Mouse (Mus musculus) megakaryocyte, embryonic 14.5 days (primary cell): ENCODE measurements around the gene Insl3. TPM values are rescaled to one million over a fixed set of nuclear protein-coding genes. Genes with fewer than 3 reads are reported as not detected.

Experiments
- H3K27me3 ChIP-seq: replicated peaks from 2 replicates; pipeline ENCODE3; 2012; ENCODE audit warnings: inconsistent platforms
- H3K36me3 ChIP-seq: replicated peaks from 2 replicates; pipeline ENCODE3; 2012; ENCODE audit warnings: low read length, inconsistent platforms, mixed read lengths
- H3K4me1 ChIP-seq: 2 replicates; pipeline ENCODE4 v1.6.1; 2012; ENCODE audit warnings: inconsistent platforms
- H3K4me3 ChIP-seq: replicated peaks from 2 replicates; pipeline ENCODE3; 2012; ENCODE audit warnings: moderate library complexity, mild to moderate bottlenecking, inconsistent platforms
- H3K9me3 ChIP-seq: 2 replicates; pipeline ENCODE4 v1.6.1; 2012; ENCODE audit warnings: inconsistent platforms
- FLI1 ChIP-seq: IDR thresholded peaks from 2 replicates; pipeline ENCODE4 v1.6.1; 2012; ENCODE audit warnings: low read length, inconsistent platforms, mixed read lengths
- GATA1 ChIP-seq: IDR thresholded peaks from 3 replicates; pipeline ENCODE4 v1.6.1; 2012; ENCODE audit warnings: mixed read lengths, low read length, inconsistent platforms, borderline replicate concordance
- polyA plus RNA-seq: library from polyadenylated mRNA; stranded (reverse); fragments of >175 nt; gene quantifications from 2 replicates; pipeline ENCODE4 v1.2.3, GENCODE M21; 2012; ENCODE audit warnings: low replicate concordance; ENCODE audit not compliant: insufficient read depth

Insl3 gene
- polyA plus RNA-seq = 241 and 376 TPM in 2 replicates

DNA sequence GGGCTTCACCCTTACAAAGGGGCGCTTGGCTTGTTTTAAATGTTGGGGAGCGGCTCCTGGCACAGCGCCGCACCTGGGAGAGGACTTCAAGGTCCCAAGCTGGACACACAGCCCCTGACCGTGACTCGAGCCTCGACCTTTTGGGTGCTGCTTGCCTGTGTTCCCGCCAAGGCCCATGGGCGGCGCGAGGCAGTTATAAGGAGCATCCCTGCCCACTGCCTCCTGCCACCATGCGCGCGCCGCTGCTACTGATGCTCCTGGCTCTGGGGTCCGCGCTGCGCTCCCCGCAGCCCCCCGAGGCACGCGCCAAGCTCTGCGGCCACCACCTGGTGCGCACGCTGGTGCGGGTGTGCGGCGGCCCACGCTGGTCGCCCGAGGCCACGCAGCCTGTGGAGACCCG is at the start of gene Insl3:
Gene Insl3 (plus strand): TSS at position 187 of the 400 bp plus-strand sequence.
- Histone ChIP-seq H3K27me3 (peaks cover 20% of the 10 kb centered on the region), H3K4me3 (no peak within 1 kb of the TSS), H3K36me3 (peaks cover 69% of the 10 kb centered on the region), H3K9me3 (0 out of 2 replicates have a peak, but pooled peaks cover 3% of the 10 kb centered on the region), H3K4me1 (peaks cover 54% of the 10 kb centered on the region)
- TF ChIP-seq GATA1 (no peak), FLI1 (no peak)

DNA sequence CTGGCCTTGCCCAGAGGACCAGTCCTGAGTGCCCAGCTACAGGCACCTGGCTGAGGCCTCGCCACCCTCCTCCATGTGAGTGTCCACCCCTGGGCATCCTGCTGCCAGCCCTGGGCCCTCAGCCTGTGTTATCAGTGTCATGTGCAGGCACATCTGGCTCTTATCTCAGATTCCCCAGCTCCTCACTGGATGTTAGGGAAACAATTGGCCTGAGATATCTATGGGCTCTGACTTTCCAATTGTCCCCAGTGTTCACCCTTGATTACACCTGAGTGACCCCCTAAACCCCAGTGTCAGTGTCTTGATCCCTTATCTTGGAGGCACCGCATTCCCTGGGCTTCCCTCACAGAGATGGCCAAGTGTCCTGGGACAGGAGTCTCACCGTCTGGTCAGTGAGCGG is 49.7 kb upstream of the Insl3 start:
- no peak for TF ChIP-seq FLI1
- no peak for TF ChIP-seq GATA1
- no peak overlapping the region for H3K4me3 ChIP-seq
- no peaks in the 10 kb centered on the region for H3K9me3 ChIP-seq
- H3K4me1 ChIP-seq = peaks cover 61% of the 10 kb centered on the region
- H3K36me3 ChIP-seq = peaks cover 71% of the 10 kb centered on the region
- peaks cover 23% of the 10 kb centered on the region for H3K27me3 ChIP-seq

DNA sequence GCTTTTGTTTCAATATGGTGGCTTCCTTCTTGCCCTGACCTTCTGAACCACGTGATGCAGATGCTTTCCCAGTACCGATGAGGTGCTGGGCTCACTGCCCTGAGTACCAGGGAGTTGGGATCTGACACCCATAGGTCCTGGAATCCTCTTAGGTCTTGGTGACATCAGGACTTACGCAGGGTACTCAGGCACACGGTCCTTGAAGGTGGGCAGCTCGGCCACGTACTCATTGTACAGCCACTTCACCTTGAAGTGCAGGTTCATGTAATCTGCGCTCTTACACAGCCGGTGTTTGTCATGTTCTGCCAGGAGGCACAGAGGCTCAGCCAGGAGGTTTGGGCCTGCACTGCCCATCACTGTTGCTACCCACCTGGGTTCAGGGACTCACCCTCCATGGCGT is 43.5 kb upstream of the Insl3 start:
- H3K9me3 ChIP-seq = no peaks in the 10 kb centered on the region
- H3K4me3 ChIP-seq = no peak overlapping the region
- TF ChIP-seq FLI1 (no peak), GATA1 (no peak)
- peaks cover 93% of the 10 kb centered on the region for H3K36me3 ChIP-seq
- peaks cover 5% of the 10 kb centered on the region for H3K27me3 ChIP-seq
- H3K4me1 ChIP-seq = peaks cover 18% of the 10 kb centered on the region

DNA sequence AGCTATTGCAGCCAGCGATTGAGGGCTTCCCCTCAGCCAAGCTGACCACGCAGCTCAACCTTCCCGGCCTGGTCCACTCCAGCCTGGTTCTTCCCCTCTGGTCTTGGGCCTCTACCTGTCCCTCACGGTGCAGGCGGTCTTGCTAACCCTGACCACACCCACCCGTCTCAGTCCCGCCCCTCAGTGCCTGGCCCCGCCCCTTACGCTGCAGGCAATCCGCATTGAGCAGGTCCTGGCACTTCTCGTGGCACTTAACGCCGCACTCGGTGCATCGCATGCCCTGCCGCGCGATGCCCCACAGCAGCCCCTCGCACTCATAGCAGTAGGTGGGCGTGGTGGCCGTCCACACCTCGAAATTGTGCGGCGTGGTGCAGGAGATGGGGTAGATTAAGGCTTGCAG is 34.4 kb upstream of the Insl3 start:
- Histone ChIP-seq H3K9me3 (no peaks in the 10 kb centered on the region), H3K27me3 (peaks cover 40% of the 10 kb centered on the region), H3K36me3 (peaks cover 94% of the 10 kb centered on the region), H3K4me1 (peaks cover 32% of the 10 kb centered on the region), H3K4me3 (peak overlapping the region; percentile 64)
- no peak for TF ChIP-seq FLI1
- TF ChIP-seq GATA1 = no peak

DNA sequence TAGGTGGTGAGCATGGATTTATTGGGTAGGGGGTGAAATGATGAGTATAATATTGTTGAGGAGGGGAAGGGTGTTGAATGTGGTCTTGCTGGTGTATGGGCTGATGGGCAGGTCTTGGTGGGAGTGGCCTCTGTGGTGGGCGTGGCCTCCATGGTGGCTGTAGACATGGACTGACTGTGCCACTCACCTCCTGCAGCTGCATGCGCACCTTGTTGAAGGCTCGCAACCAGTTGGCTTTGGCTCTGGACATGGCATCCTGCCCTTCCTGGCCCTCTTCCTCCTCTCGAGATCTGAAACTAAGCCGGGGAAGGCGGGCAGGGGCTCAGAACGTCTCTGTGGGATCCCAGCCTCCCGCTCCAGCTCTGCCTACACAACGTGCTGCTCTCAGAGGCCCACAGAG is 31.2 kb upstream of the Insl3 start:
- Histone ChIP-seq H3K4me3 (peak overlapping the region; percentile 80), H3K4me1 (peaks cover 57% of the 10 kb centered on the region), H3K9me3 (no peaks in the 10 kb centered on the region), H3K36me3 (peaks cover 90% of the 10 kb centered on the region), H3K27me3 (peaks cover 37% of the 10 kb centered on the region)
- TF ChIP-seq FLI1 = no peak
- TF ChIP-seq GATA1 = no peak

DNA sequence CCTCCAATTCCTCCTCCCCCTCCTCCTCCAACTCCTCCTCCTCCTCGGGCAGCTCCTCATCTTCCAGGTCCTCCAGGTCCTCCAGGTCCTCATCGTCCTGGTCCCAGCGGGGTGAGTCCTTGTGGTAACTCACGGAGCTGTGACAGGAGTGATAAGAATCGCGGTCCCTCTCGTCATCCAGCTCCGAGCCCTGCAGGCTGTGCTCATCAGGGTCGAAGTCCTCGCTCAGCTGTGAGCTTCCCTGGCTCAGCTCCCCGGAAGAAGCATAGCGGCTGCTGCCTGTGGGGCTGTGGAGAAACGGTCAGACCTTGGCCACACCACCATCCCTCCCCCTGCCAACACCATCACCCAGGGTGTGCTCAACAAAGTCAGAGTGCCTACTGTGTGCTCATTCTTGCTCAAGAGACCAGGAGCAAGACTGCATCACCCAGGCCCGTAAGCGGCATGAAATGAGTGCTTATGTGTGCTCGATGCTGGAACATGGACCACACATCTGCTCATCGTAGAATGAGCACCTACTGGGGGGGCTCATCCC is 30.4 kb upstream of the Insl3 start:
- Histone ChIP-seq H3K27me3 (peaks cover 33% of the 10 kb centered on the region), H3K4me1 (peaks cover 62% of the 10 kb centered on the region), H3K36me3 (peaks cover 90% of the 10 kb centered on the region), H3K9me3 (no peaks in the 10 kb centered on the region), H3K4me3 (peak overlapping the region; percentile 80)
- no peak for TF ChIP-seq GATA1
- no peak for TF ChIP-seq FLI1

DNA sequence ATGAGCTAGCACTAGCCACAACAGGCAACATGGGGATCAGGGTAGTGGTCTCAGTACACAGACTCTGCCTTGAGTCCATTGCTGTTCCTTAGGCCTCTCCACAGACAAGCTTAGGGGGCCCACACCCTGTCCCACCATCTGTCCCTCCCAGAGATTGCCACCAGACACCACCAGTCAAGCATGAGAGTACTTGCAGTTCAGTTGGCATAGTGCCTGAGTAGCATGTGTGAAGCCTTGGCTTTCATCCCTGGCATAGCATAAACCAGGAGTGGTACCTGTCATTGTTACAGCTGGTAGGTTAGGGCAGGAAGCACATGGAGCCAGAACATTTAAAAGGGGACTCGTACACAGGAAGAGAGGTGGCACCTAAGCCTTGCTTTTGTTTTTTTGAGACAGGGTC is 29.3 kb upstream of the Insl3 start:
- peaks cover 23% of the 10 kb centered on the region for H3K27me3 ChIP-seq
- no peak for TF ChIP-seq GATA1
- TF ChIP-seq FLI1 = no peak

DNA sequence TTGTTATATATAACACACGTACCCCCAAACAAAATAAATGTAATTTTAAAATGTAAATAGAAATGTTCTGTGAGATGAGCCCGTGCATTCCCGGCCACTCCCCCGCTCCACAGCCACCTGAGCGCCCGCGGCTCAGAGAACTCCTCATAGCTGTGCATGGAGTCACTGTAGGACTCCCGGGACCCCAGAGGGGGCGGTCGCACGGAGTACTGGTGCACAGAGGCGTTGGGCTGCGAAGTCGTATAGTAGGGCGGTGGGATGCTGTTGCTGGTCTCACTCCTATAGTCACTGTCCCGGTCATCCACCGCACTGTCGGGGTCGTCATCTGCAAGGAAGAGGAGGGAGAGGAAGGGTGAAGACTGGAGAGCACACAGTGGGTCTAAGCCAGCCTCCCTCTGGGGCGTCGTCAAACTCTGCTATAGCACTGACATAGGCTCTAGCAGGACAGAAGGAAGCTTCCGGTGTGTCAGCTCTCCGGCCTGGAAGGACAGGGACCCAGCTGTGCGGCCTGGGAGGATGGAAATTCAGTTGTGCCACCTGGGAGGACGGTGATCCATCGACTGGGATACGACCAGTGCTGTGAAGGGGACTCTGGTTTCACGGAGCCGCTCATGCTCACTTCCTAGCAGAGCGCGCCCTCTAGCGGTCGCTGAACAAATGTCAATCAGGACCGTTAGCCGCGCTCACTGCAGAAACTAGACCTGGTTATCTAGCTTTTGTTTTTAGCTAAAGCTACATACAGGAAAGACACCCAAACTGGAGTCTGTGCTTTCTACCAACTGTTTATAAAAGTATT is 28.5 kb upstream of the Insl3 start:
- peaks cover 17% of the 10 kb centered on the region for H3K27me3 ChIP-seq
- peaks cover 70% of the 10 kb centered on the region for H3K4me1 ChIP-seq
- TF ChIP-seq GATA1 = no peak
- no peak for TF ChIP-seq FLI1
- H3K4me3 ChIP-seq = peak overlapping the region; percentile 79
- peaks cover 80% of the 10 kb centered on the region for H3K36me3 ChIP-seq
- H3K9me3 ChIP-seq = no peaks in the 10 kb centered on the region

More for the DNA sequence above, 29.3 kb upstream of the Insl3 start:
- Histone ChIP-seq H3K4me3 (no peak overlapping the region), H3K9me3 (no peaks in the 10 kb centered on the region), H3K4me1 (peaks cover 68% of the 10 kb centered on the region), H3K36me3 (peaks cover 88% of the 10 kb centered on the region)

DNA sequence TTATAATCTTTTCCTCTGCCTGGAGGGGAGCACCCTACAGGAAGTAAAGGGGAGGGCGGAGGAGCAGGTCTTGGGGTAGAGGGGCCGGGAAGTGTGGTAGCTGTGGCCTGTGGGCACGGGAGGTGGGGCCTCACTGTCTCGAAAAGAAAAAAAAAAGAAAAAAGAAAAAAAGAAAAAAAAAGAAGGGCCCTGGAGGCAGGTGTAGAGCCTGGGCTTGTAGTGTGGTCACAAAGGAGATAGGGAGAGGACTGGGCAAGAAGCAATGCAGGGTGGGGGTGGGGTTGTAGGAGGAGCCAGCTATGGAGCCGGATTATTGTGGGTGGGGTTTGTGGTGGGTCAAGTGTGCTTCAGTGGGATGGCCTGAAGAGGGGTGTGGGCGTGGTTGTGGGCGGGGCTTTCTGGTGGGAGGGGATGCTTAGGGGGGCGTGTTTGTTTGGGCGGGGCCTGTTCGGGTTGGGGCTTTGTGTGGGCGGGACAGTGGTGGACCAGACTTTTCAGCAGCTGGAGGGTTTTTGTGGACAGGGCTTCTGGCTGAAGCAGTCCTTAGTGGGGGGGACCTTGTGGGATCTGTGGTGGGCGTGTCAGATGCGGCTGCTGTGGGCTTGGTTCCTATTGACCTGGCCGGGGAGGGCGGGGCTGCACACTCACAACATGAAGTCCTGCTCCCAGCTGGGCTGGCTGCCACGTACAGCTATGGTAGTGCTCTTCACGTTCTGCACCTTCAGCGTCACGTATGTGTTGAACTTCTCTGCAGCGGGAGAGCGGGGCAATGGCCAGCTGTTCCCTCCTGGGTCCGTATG is 23.5 kb upstream of the Insl3 start:
- no peak for TF ChIP-seq GATA1
- TF ChIP-seq FLI1 = no peak
- H3K9me3 ChIP-seq = no peaks in the 10 kb centered on the region
- H3K4me3 ChIP-seq = peak overlapping the region; percentile 96
- no peaks in the 10 kb centered on the region for H3K27me3 ChIP-seq
- H3K4me1 ChIP-seq = peaks cover 93% of the 10 kb centered on the region
- H3K36me3 ChIP-seq = peaks cover 36% of the 10 kb centered on the region

DNA sequence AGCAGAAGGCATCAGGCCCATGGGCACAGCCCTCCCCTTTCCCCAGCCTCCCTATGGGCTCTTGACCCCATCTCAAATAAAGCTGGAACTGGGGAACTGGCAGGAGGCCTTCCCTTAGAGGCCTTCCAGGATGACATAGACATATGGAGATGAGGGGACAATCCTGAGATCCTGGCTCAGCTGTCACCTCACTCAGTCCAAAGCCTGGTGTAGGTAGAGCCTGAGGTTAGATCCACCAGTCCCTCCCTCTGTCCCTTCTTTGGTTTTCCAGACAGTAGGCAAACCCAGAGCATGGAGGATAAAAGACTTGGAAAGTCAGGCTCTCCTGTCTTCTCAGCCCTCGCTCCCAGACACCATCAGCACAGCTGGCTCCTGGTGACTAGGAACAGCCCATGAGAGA is 22.2 kb upstream of the Insl3 start:
- Histone ChIP-seq H3K4me1 (peaks cover 91% of the 10 kb centered on the region), H3K27me3 (no peaks in the 10 kb centered on the region), H3K36me3 (peaks cover 27% of the 10 kb centered on the region)

More for the DNA sequence above, 22.2 kb upstream of the Insl3 start:
- peak overlapping the region; percentile 96 for H3K4me3 ChIP-seq
- H3K9me3 ChIP-seq = no peaks in the 10 kb centered on the region
- TF ChIP-seq GATA1 (no peak), FLI1 (no peak)
